Mouse (Mus musculus) 416B (cell line): Measurements from ENCODE around the gene Ccdc187.

ENCODE experiments used
- DNase-seq: peaks from one replicate; pipeline ENCODE4 v3.0.0; 2011; ENCODE audit warnings: low read depth

Ccdc187 gene

GRCm38 (mm10) chr2:26294457-26294856 is at the start of gene Ccdc187:
Gene Ccdc187, minus strand, starts transcription at chr2:26294557.
- DNase-seq: no peak

- DNase-seq: no peak
These were observed 48.5 kb upstream of the Ccdc187 start for GRCm38 (mm10) chr2:26342609-26343490.

GRCm38 (mm10) chr2:26342044-26342443 is 47.7 kb upstream of the Ccdc187 start:
- DNase-seq: no peak

- DNase-seq: no peak
These were observed 47.2 kb upstream of the Ccdc187 start for GRCm38 (mm10) chr2:26341510-26341981.

- no peak for DNase-seq
These were observed 44.8 kb upstream of the Ccdc187 start for GRCm38 (mm10) chr2:26339204-26339551.

- DNase-seq: no peak
These were observed 44.2 kb upstream of the Ccdc187 start for GRCm38 (mm10) chr2:26338302-26339203.

GRCm38 (mm10) chr2:26330702-26331101 is 36.3 kb upstream of the Ccdc187 start:
- DNase-seq: no peak

GRCm38 (mm10) chr2:26330056-26330468 is 35.7 kb upstream of the Ccdc187 start:
- no peak for DNase-seq

GRCm38 (mm10) chr2:26329402-26329801 is 35.0 kb upstream of the Ccdc187 start:
- DNase-seq: no peak

- peak; percentile 68 for DNase-seq
These were observed 33.5 kb upstream of the Ccdc187 start for GRCm38 (mm10) chr2:26327852-26328251.

- peak; percentile 85 for DNase-seq
These were observed 31.2 kb upstream of the Ccdc187 start for GRCm38 (mm10) chr2:26325386-26326181.

- peak; percentile 61 for DNase-seq
These were observed 30.6 kb upstream of the Ccdc187 start for GRCm38 (mm10) chr2:26324917-26325316.

- DNase-seq: no peak
These were observed 29.4 kb upstream of the Ccdc187 start for GRCm38 (mm10) chr2:26323589-26324325.

GRCm38 (mm10) chr2:26320245-26321185 is 26.2 kb upstream of the Ccdc187 start:
- DNase-seq: no peak

- DNase-seq: no peak
These were observed 25.3 kb upstream of the Ccdc187 start for GRCm38 (mm10) chr2:26319519-26320244.

GRCm38 (mm10) chr2:26319109-26319508 is 24.8 kb upstream of the Ccdc187 start:
- no peak for DNase-seq

- no peak for DNase-seq
These were observed 23.8 kb upstream of the Ccdc187 start for GRCm38 (mm10) chr2:26317991-26318672.

- DNase-seq: no peak
These were observed 23.0 kb upstream of the Ccdc187 start for GRCm38 (mm10) chr2:26317371-26317770.
